Mouse (Mus musculus): ENCODE measurements around the gene Dhx37.
"Not testable (repeated sequence)": the region's sequence is repeated elsewhere in the genome, so short reads cannot be mapped to it uniquely, and the experiment has no call there.

Gene Dhx37

GRCm38 (mm10) chr5:125448026-125448425, 14.1 kb upstream of the Dhx37 start:
- no peak for DNase-seq

- no peak for DNase-seq
Measured at GRCm38 (mm10) chr5:125446344-125446743, 12.4 kb upstream of the Dhx37 start.

GRCm38 (mm10) chr5:125444554-125444953, 10.6 kb upstream of the Dhx37 start:
- DNase-seq, result no peak

GRCm38 (mm10) chr5:125443915-125444314, 10.0 kb upstream of the Dhx37 start:
- no peak for DNase-seq

GRCm38 (mm10) chr5:125443335-125443734, 9.4 kb upstream of the Dhx37 start:
- no peak for DNase-seq

GRCm38 (mm10) chr5:125442136-125442995, 8.4 kb upstream of the Dhx37 start:
- no peak for DNase-seq

GRCm38 (mm10) chr5:125441234-125442114, 7.6 kb upstream of the Dhx37 start, which contains the start of gene Bri3bp:
Bri3bp (plus strand) TSS chr5:125441568.
- peak; percentile 58 for DNase-seq

- no peak for DNase-seq
Measured at GRCm38 (mm10) chr5:125440583-125441233, 6.8 kb upstream of the Dhx37 start.

- not testable (repeated sequence) for DNase-seq
Measured at GRCm38 (mm10) chr5:125434347-125434746, 426 bp upstream of the Dhx37 start.

- DNase-seq, result not testable (repeated sequence)
Measured at GRCm38 (mm10) chr5:125432324-125432723, 1.6 kb downstream of the Dhx37 start.

GRCm38 (mm10) chr5:125426343-125426742, 7.6 kb downstream of the Dhx37 start:
- no peak for DNase-seq

- no peak for DNase-seq
Measured at GRCm38 (mm10) chr5:125425698-125426276, 8.1 kb downstream of the Dhx37 start.

- DNase-seq, result no peak
Measured at GRCm38 (mm10) chr5:125419124-125419523, 14.8 kb downstream of the Dhx37 start.

GRCm38 (mm10) chr5:125418636-125419035, 15.3 kb downstream of the Dhx37 start:
- DNase-seq, result peak; percentile 62

GRCm38 (mm10) chr5:125416183-125416582, 17.7 kb downstream of the Dhx37 start:
- DNase-seq, result no peak

GRCm38 (mm10) chr5:125413763-125414162, 20.2 kb downstream of the Dhx37 start:
- DNase-seq, result no peak

GRCm38 (mm10) chr5:125412536-125412935, 21.4 kb downstream of the Dhx37 start:
- DNase-seq, result not testable (repeated sequence)

GRCm38 (mm10) chr5:125411972-125412530, 21.9 kb downstream of the Dhx37 start:
- peak; percentile 51 for DNase-seq

GRCm38 (mm10) chr5:125409348-125410090, 24.4 kb downstream of the Dhx37 start:
- no peak for DNase-seq

GRCm38 (mm10) chr5:125408842-125409241, 25.1 kb downstream of the Dhx37 start:
- peak; percentile 67 for DNase-seq

- peak; percentile 29 for DNase-seq
Measured at GRCm38 (mm10) chr5:125407910-125408575, 25.9 kb downstream of the Dhx37 start.
